Mouse (Mus musculus): Measurements from ENCODE around the gene Galnt13.

DNA sequence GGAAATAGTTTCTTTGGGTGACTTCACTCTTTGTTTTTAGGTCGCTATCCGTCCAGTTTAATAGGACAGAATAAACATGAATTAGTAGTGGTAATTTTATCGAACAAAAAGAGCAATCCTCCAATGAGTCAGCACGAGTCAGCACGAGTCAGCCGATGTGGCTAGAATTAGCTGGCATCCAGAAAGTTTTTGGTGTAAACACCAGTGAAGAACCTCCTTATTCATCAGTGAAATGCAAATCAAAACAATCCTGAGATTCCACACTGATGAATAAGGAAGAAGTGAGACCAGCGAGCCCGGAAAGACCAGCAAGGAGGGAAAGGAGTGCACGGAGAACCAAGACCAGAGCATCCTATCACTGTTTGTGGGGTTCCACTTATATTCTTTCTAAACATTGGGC lies 131.5 kb downstream of the Galnt13 start:
- TF ChIP-seq EP300 (optimal IDR thresholded peaks at IDR 0.05) (no peak), CTCF (IDR thresholded peaks at IDR 0.05; ENCODE audit: low read depth) (no peak)
